Mouse (Mus musculus) urinary bladder, adult 2 months (tissue): ENCODE results near the gene Adam8. TPM values are rescaled to one million over a fixed set of nuclear protein-coding genes. Genes with fewer than 3 reads are reported as not detected.
A peak's percentile ranks its signal among the peaks of the same experiment; 100 is the strongest.

ENCODE experiments used
- DNase-seq: peaks from one replicate; pipeline ENCODE4 v3.0.0; 2022; ENCODE audit warnings: low spot score
- polyA plus RNA-seq: library from polyadenylated mRNA; depleted of rRNA; stranded (reverse); fragments of >200 nt; gene quantifications from 2 replicates; pipeline ENCODE4 v1.2.3, GENCODE M21; 2012; rRNA removed

Gene Adam8
- 5.8 and 6.3 TPM in 2 replicates for polyA plus RNA-seq

DNA sequence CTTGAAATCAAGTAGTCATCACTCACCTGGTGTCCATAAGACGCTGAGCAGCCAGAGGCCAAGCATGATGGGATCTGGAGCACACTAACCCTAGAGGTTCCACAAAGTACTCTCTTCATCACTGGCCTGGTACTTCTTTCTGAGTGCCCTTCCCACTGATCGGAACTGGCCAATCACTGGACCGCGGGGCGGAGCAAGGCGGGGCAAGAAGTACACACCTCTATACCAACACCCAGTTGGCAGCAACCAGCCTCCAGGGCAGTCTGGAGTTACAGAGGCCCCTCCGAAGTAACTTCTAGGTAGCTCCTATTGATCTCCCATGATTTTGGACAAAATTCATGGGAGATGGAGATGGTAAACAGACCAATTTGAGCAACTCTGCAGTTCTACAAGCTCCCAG lies at the start of gene Adam8:
Adam8 (minus strand) TSS at position 157 of the 400 bp plus-strand sequence.
- DNase-seq: no peak

DNA sequence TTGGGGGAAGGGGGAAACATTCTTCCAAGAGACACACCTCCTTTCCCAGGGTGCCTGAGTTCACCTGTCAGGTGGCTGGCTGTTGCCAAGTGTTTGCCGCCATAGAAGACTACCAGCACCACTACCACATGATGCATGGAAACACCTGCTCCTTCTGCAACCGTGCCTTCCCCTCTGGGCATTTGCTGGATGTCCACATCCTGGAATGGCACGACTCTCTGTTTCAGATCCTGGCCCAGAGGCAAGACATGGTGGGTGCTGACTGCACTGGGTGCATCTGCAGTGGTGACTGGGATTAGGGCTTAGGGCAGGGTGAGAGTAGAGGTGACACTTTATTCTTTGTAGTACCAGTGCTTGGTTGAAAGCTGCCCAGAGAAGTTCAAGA lies 44.8 kb upstream of the Adam8 start:
- no peak for DNase-seq

DNA sequence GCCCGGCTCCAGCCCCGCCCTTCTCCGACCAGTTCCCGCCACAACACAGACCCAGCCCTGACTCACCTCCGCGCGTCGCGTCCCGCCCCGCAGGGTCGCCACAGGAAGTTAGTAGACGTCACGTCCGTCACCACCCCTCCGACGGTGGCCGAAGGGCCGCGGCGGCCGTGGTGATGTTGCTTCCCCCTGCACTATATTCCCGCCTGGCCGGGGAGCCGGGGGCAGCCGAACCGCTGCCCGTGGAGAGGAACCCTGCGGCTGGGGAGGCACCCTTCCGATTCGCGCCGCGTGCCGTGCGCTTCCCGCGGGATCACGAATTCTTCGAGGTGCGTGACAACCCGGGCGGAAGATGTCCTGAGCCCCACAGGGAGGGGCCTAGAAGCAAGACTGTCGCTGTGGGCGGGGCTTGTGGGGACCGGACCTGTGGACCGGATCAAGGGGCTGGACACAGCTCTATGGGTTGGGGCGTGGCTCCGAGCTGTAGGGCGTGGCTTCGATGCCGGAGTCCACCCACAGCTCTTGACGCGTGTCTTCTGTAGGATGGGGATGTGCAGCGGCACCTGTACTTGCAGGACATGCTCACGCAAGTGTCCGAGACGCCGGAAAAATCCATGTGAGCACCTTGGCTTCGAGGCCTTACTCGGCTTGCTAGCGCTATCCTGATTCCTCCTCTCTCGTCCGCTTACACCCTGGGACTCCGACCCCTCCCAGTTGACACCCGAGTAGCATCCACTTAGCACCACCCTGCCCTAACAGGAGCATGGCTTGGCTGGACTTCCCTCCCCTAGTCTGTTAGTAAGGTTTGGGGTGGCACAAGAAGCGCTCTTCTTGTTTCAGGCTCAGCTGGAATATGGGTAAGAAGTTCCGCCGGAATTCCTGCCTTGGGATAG lies 44.2 kb upstream of the Adam8 start, which contains the start of the genes Zfp511 and Tubgcp2:
Zfp511 (plus strand) TSS at position 111 of the 890 bp plus-strand sequence.
Tubgcp2 (minus strand) TSS at position 389 of the 890 bp plus-strand sequence.
- peak; percentile 90 for DNase-seq

DNA sequence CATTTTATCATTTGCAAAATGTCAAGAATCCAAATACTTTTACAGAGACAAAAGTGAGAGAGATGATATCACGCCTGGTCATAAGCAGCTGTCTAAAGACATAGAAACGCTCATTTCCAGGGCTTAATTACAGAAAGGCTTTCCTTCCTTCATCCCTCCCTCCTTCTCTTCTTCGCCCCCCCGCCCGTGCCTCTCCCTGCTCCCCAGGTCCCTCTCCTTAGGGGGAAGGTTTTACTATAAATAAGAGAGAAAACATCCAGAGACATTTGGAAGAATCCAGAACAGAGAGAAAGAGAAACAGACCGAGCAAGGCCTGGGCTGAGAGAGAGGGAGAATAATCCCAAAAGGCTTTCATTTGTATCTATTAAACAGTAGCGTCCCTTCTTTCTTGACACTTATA lies 43.1 kb upstream of the Adam8 start:
- DNase-seq: no peak

DNA sequence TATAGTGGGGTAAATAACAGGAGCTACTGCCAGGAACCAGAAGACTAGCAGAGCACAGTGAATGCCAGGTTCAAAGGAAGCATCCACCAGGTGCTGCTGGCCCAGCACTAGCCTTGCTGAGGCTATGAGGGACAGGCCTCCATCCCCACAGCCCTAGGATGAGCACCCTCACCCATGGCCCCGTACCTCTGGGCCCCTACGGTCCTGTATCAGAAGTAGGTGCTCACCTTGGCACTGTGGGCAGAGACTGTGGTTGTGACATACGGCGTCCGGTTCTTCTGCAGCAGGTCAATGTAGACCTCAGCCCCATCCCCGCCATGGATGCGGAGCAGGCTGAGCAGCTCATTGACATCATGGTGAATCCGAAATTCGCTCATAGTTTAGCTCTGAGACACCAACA lies 41.0 kb upstream of the Adam8 start:
- DNase-seq: no peak

DNA sequence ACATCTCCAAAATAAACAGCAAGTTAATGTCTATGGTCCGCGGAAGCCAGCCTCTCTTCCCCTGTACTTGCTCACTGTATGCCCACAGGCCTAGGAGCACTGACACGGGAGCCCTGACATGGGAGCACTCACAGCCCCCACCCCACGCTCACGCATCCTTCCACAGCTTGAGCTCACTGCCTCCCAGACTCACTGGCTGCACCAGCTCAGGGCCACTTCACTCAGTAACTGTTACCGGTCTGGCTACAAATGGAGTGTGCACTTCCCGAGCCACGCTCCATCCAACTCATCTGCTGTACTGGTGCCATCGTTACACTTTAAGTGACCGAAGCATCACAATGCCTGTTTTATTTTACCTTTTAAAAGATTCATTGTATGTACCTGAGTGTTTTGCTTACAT lies 40.0 kb upstream of the Adam8 start:
- no peak for DNase-seq

DNA sequence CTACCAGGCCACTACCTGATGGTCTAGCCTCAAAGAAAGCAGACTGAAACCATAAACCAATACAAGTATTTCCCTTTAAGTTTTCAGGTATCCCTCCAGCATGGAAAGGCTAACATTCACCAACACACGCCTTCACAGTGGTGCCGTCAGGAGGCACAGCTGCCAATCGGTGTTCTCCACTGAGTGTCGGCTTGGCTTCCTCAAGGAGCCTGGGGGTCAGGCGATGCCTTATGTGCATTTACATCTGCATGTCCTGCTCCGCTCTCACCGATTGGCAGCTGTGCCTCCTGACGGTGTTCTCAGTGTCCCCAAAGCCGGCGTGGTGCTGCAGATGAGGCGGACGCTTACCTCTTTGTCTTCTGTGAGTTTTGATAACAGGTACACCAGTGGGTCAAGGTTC lies 39.4 kb upstream of the Adam8 start:
- no peak for DNase-seq

DNA sequence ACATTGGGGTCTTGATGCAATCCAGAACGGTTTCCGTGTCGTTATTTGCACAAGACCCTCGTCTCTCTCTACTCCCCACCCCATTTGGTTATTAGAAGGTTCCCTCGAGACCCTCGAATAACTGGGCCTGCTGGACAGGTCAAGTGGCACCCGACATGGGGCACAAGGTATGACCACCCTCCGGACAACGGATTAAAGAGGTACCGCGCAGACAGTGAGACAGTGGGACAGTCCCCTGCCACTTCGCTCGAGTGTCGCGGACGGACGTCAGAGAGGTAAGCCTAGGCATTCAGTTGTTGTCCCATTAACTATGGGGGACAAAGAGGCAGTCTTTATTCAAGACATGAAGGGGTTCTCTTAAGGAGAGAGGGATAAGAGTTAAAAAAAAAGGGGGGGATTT lies 19.0 kb upstream of the Adam8 start:
- no peak for DNase-seq

DNA sequence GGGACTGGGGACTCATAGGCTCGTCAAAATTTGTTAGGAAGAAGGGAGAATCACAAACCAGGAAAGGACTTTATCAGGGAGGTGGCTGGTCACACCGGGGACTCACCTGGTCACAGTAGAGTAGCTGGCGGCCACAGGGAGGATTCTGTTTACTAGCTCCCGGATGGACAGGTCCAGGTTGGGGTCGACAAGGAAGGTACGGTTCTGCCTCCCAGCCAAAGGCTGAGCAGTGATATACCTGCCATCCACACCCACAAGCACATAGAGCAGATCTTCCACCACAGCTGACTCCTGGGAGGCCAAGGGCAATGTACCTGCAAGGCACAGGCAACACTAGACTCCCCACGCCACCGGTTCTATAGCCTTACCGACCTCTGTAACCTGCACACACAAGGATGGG lies 15.4 kb upstream of the Adam8 start:
- no peak for DNase-seq

DNA sequence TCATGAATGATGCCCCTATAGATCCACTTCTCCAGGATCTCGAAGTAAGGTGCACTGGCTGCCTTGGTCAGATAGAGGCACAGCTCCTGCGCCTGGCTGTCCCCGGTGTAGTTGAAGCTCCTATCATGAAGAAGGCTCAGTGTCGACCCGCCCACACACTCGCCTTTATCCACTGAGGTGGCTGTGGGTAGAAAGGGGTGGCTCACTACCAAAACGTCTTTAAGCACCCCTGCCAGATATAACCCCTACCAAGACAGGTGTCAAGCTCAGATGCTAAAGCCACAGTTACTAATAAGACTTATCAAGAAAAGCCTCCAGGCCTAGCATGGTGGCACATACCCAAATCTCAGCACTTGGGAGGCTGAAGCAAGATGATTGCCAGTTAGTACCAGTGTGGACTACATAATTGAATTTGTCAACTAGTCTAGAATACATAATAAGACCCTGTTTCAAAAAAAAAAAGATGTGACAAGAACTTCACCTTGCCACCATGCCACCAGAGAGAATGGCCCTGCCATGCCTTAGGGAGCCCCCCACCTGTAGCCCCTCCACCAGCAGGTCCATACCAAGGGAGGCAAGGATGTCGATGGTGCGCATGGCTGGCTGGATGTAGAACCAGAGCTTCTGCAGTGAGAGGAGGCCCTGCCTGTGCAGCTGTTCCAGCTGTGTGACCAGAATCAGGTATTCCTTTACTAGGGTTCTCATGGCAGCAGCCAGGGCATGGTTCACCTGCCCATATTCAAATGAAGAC lies 14.7 kb upstream of the Adam8 start:
- DNase-seq: no peak

DNA sequence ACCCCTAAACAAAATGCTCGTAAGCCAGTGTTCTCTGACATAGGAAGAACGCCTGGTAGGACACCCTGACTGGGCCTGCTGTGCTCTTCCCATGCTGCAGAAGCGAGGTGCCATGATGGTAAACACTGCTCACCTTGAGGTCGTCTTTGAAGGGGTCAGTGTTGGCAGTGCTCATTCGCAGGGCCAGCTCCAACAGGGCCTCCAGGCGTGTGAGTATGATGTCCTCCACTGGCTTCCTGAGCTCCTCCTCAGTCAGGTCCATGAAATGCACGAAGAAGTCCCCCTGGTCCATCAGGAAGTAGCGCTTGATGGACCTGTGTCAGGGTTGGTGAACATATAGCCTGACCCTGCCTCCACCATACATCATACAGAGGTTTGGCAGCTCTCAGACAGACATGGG lies 12.3 kb upstream of the Adam8 start:
- no peak for DNase-seq

DNA sequence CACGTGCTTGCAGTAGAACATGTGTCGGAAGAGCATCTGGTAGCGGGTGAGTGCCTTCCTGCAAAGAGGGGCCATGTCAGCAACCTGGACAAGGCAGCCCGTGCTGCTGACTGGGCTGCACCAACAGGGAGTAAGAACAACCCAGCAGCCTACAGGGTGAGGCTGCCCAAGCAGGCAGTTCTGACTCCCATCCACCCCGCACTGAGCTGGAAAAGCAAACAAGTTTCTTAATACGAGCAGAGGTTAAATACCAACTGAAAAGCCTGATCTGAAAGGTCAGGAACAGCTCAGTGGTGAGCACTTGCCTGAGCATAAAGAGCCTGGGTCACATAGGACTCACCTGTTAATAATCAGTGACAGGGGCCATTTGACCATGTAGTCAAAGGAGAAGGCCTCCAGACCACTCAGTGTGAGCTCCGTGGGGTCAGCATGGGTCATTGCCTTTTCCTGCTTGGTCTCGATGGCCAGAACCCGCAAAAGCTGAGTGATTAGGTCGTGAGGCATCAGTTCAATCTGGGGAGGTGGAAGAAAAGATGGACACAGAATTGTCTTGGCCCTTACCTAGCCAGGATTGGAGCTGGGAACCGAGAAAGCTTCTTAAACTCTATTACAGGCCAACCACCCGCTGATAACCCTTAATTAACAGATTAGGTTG lies 8.9 kb upstream of the Adam8 start:
- DNase-seq: peak; percentile 27

DNA sequence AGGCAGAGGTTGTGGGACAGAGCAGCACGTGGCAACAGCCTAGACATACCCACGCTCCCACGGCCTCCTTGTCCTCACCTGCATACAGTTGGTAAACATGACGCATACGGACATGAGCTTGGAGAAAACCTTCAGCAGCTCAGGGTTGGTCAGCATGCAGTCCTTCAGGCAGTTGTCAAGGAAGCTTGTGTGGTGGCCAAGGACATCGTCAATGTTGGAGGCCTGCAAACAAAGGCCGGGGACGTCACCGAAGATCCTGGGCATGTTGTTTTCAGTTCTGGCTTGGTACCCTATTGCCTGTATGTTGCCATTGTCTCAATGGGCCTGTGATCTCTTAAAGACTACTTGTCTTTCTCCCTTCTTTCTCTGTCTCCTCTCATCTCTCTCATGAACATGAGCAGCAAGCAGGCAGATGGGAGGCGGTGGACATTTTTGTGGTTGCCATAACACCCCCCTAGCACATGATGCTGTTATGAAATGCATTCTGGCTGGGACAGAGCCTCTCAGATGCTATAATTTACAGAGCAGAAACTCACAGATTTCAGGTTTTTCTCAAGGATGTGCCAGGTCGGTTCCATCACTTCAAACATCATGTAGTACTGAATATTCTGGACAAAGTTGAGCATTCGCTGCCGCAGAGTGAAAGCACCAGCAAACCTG lies 6.5 kb upstream of the Adam8 start:
- peak; percentile 15 for DNase-seq

DNA sequence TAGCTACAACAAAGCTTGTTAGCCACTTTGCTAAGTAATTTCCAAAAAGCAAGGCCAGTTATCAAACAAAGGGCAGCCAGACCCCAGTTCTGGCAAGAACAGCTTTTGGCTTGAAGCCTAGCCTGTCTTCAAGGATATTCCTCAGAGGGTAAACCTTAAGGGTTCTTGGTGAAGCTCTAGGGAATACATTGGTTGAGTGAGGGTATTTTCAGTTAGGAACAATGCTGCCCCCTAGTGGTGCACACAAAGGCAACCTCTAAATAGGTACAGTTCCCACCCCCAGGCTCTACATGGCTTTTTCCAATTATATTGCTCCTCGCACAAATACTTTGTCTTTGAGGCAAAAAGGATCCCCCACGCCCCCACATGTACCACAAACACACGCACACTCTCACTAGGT lies 2.3 kb upstream of the Adam8 start:
- no peak for DNase-seq

DNA sequence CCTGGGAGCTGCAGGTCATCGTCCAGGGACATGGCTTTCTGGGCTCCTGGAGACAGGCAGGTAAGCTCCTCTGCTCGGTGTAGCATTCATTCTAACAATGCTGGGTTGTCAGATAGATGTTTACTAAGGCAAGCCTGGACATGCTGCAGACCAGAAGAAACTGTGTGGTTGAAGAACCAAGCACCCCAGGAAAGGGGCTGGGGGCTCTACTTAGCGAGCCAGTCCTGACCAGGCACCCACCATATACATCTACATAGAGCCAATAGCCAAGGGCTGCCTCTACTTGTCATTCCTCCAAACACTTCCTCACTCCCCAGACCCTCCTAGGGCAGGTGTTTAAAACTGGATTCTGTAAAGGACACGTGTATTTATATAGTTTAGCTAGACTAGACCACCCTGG lies 1.8 kb upstream of the Adam8 start:
- no peak for DNase-seq

DNA sequence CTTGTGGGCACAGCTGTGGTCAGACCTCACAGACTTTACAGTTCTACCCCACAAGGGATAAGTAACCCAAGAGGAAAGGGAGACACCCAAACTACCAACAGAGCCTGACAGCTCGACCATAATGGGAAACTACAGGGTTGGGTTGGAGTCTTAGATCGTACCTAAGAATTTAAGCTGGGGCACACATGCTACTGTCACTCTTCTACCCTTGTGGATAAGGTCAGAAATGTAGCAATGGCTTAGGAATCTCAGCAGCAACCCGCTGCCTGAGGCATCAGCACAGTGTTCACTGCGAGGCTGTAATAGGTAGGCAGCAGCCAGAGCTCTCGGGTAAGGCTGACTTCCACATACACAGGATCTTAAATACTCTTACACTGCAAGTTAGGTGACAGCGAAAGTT lies 1.2 kb upstream of the Adam8 start:
- no peak for DNase-seq

DNA sequence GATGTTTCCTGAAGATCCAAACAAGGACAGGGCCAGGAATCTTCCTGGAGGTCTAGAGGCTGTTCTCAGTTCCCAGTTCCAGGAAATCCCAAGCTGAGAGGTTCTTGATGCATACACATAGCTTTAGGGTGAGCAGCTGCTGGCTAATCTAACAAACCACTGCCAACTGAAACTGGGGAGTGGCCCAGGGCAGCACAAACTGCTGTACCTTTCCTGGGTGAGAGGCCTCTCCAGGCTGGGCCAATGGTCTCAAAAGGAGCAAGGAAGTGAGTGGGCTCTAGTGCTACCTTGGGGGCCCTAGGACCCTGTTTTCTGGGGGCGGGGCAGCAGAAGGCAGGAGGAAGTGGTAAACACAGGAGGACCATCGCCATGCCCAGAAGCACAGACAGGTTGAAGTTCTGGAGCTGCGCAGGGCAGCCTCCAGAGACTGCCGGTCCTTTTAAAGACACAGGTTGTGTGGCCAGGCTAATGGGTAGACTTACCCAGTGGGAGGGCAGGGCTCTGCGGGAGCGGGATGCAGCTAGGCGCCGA lies 1.4 kb downstream of the Adam8 start:
- DNase-seq: no peak

DNA sequence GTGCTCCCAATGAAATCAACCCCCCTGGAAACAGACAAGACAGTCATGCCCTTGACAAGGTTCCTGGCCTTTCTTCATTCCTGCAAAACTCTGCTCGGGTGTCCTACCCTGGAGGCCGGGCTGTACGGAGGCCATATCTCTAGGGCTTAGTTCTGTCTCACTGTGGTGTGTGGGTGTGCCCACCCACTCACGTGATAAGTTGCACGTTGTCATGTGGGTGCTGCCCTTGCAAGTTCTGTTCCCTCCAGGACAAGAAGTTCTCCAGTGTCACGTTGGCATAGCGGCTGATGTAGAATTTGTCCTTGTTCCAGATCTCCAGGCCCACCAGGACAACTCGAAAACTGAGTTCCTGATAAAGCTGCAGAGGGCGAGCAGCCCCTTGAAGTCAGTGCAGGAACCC lies 4.1 kb downstream of the Adam8 start:
- DNase-seq: no peak

DNA sequence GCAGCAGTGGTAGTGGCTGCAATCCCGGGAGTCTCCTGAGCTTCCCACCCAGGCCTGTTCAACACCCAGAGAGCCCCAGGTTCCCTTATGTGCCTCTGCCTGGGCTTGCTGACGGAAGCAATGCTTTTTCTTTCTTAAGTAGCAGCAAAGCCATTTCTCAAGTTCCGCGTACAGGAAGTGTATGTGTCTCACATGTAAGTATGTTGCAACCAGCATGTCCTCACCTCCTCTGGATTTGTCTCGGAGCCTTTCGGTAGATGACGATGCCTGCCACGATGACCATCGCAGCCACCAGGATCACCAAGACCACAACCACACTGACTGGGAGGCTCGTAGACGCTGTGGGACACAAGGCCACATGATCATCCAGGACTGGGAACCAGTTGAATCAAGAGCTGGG lies 7.9 kb downstream of the Adam8 start:
- DNase-seq: no peak

DNA sequence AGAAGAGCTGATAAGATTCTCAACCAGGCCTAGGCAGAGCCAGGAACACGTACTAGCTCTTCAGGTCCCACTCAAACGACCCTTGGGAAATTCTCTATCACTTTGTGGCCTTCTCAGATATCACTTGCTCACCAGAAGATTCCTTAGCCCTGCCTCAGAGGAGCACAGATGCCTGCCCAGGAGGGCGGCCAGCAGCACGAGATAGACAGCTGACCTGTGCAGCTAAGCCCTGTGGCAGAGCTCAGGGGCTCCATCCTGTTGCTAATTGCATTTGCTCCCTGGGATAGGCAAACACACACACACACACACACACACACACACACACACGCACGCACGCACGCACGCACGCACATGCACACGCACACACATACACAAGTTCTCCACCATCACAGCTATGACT lies 10.3 kb downstream of the Adam8 start:
- DNase-seq: no peak

DNA sequence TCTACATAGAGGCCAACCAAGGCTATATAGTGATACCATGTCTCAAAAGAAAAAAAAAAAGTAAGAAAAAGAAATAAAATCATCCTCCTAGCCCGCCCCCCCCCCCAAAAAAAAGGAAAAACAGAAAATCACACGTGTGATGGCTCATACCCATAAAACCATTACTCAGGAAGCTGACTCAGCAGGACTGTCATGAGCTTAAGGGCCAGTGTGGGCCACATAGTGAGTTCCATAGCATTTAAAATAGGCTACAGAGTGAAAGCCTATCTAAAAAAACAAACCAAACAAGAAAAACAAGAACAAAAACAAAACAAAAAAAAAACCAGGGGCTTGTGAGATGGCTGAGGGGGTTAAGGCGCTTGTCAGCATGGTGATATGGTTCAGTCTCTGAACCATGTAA lies 11.6 kb downstream of the Adam8 start:
- DNase-seq: no peak
